Mouse (Mus musculus) thymus, adult 2 months (tissue): Measurements from ENCODE around the gene Plg.

ENCODE experiments used
- CTCF ChIP-seq: fragments of 200-500 bp; IDR thresholded peaks from 2 replicates; pipeline ENCODE4 v1.5.1; 2012; ENCODE audit warnings: mild to moderate bottlenecking, control low read depth, low read length, moderate library complexity, borderline replicate concordance; ENCODE audit not compliant: control insufficient read depth, poor library complexity, insufficient read depth; ENCODE audit errors: extremely low read depth
- POLR2A ChIP-seq: fragments of 200-500 bp; IDR thresholded peaks from 2 replicates; pipeline ENCODE4 v1.6.1; 2012; ENCODE audit warnings: mild to moderate bottlenecking, low read length, control low read depth, moderate library complexity; ENCODE audit not compliant: control insufficient read depth, poor library complexity, insufficient read depth; ENCODE audit errors: extremely low read depth

- no peak for TF ChIP-seq CTCF
- TF ChIP-seq POLR2A, result no peak
Observed at GRCm38 (mm10) chr17:12422143-12422542, 43.7 kb downstream of the Plg start.
